In genomic region chr19:18941391-18941790, GRCm38 (mm10) we compare ENCODE assay signal across 13 mouse cellular contexts.
"Had no signal": no experiment of that assay in that cellular context is flagged by ENCODE, and none has a peak within 500 bp of the region (broad histone marks: within the 10 kb centered on the region; RNA-seq: fewer than 3 reads in every experiment).

No protein-coding gene starts in this region.

- H3K36me3 ChIP-seq: liver, embryonic 13.5 days; midbrain, embryonic 12.5 days; midbrain, embryonic 15.5 days; neural tube, embryonic 13.5 days had no signal

- H3K4me1 ChIP-seq: liver, embryonic 13.5 days; midbrain, embryonic 15.5 days; neural tube, embryonic 13.5 days had no signal

- H3K27ac ChIP-seq: left cerebral cortex, adult 2 months; liver, embryonic 13.5 days; macrophage; midbrain, embryonic 12.5 days; midbrain, embryonic 15.5 days; neural tube, embryonic 13.5 days had no signal

- H3K27me3 ChIP-seq: liver, embryonic 13.5 days; midbrain, embryonic 12.5 days; midbrain, embryonic 15.5 days; neural tube, embryonic 13.5 days had no signal

- H3K4me2 ChIP-seq: liver, embryonic 13.5 days; midbrain, embryonic 12.5 days; midbrain, embryonic 15.5 days; neural tube, embryonic 13.5 days had no signal

- H3K9ac ChIP-seq: liver, embryonic 13.5 days; midbrain, embryonic 12.5 days; midbrain, embryonic 15.5 days; neural tube, embryonic 13.5 days had no signal

- DNase-seq: kidney, adult 18-20 months; kidney, adult 9 months; kidney, postnatal 14 days; kidney, postnatal 4 days; layer of hippocampus, postnatal 36 days; liver, embryonic 13.5 days; lung, adult 2 months; thymus, postnatal 25 days had no signal

- ATAC-seq: midbrain, embryonic 15.5 days had no signal

- H3K9me3 ChIP-seq: liver, embryonic 13.5 days; midbrain, embryonic 12.5 days; midbrain, embryonic 15.5 days; neural tube, embryonic 13.5 days had no signal

- H3K4me3 ChIP-seq: left cerebral cortex, adult 2 months; liver, embryonic 13.5 days; midbrain, embryonic 12.5 days; midbrain, embryonic 15.5 days; neural tube, embryonic 13.5 days had no signal
